Mouse (Mus musculus): ENCODE measurements at regions not wholly inside any gene's neighbourhood (a gene's known extent, or its start where the extent isn't known, plus 50 kb on each side); places are given as distances from the start of the nearest gene placed in this dataset.

GRCm38 (mm10) chr13:101127808-101128207 lies 294.6 kb upstream of the Slc30a5 start:
- Histone ChIP-seq H3K4me2 (ENCODE audit: low read depth, low read length) (no peak overlapping the region), H3K27ac (ENCODE audit: low read length) (no peak overlapping the region), H3K9ac (ENCODE audit: low read depth, low read length) (no peak overlapping the region), H3K36me3 (ENCODE audit: control insufficient read depth, insufficient read depth, low read length) (no peaks in the 10 kb centered on the region), H3K9me3 (ENCODE audit: control insufficient read depth, low read length) (no peaks in the 10 kb centered on the region), H3K4me1 (ENCODE audit: control insufficient read depth, insufficient read depth, low read length) (no peaks in the 10 kb centered on the region), H3K4me3 (ENCODE audit: low read length) (no peak overlapping the region), H3K27me3 (replicated peaks; ENCODE audit: control insufficient read depth, insufficient read depth, low read length) (no peaks in the 10 kb centered on the region)
- ATAC-seq, result no peak
- 83% methylated on average over 2 of the region's 2 CpGs for WGBS

DNA sequence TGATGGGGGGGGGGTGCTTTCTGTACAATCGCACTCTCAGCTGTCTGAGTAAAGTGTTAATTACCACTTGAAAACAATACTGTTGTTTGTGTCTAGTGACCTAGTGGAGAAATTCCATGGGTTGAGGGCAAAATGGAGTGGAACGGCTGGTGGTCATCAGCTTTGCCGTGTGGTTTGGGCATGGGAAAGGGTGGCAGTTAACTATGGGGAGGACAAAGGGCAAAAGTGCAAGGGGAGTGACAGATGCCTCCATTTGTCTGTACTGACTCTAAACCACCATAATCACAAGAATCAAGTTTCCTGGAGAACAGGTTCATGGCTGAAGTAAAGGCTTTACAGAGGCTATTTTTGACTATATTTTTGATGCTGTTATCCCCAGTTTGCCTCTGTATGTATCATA lies 294.0 kb upstream of the Slc30a5 start:
- no peak for ATAC-seq
- H3K4me2 ChIP-seq (ENCODE audit: low read depth, low read length), result no peak overlapping the region
- H3K9ac ChIP-seq (ENCODE audit: low read depth, low read length), result no peak overlapping the region
- no peak overlapping the region for H3K4me3 ChIP-seq (ENCODE audit: low read length)
- no peaks in the 10 kb centered on the region for H3K4me1 ChIP-seq (ENCODE audit: control insufficient read depth, insufficient read depth, low read length)
- H3K27me3 ChIP-seq (replicated peaks; ENCODE audit: control insufficient read depth, insufficient read depth, low read length), result no peaks in the 10 kb centered on the region
- no peaks in the 10 kb centered on the region for H3K36me3 ChIP-seq (ENCODE audit: control insufficient read depth, insufficient read depth, low read length)
- no peak overlapping the region for H3K27ac ChIP-seq (ENCODE audit: low read length)
- H3K9me3 ChIP-seq (ENCODE audit: control insufficient read depth, low read length), result no peaks in the 10 kb centered on the region
- WGBS, result 86% methylated on average over 3 of the region's 3 CpGs

- Histone ChIP-seq H3K4me3 (ENCODE audit: low read length) (no peak overlapping the region), H3K36me3 (ENCODE audit: control insufficient read depth, insufficient read depth, low read length) (no peaks in the 10 kb centered on the region), H3K4me1 (ENCODE audit: control insufficient read depth, insufficient read depth, low read length) (no peaks in the 10 kb centered on the region), H3K4me2 (ENCODE audit: low read depth, low read length) (no peak overlapping the region), H3K9me3 (ENCODE audit: control insufficient read depth, low read length) (no peaks in the 10 kb centered on the region), H3K9ac (ENCODE audit: low read depth, low read length) (no peak overlapping the region), H3K27ac (ENCODE audit: low read length) (no peak overlapping the region), H3K27me3 (replicated peaks; ENCODE audit: control insufficient read depth, insufficient read depth, low read length) (no peaks in the 10 kb centered on the region)
- ATAC-seq, result no peak
- 82% methylated on average over 2 of the region's 2 CpGs for WGBS
Measured at GRCm38 (mm10) chr13:101117311-101117710, 284.1 kb upstream of the Slc30a5 start.

- Histone ChIP-seq H3K36me3 (ENCODE audit: control insufficient read depth, insufficient read depth, low read length) (no peaks in the 10 kb centered on the region), H3K4me3 (ENCODE audit: low read length) (no peak overlapping the region), H3K27ac (ENCODE audit: low read length) (no peak overlapping the region), H3K9me3 (ENCODE audit: control insufficient read depth, low read length) (no peaks in the 10 kb centered on the region), H3K27me3 (replicated peaks; ENCODE audit: control insufficient read depth, insufficient read depth, low read length) (no peaks in the 10 kb centered on the region), H3K4me1 (ENCODE audit: control insufficient read depth, insufficient read depth, low read length) (no peaks in the 10 kb centered on the region), H3K4me2 (ENCODE audit: low read depth, low read length) (no peak overlapping the region), H3K9ac (ENCODE audit: low read depth, low read length) (no peak overlapping the region)
- 67% methylated on average over 5 of the region's 5 CpGs for WGBS
- ATAC-seq, result no peak
Measured at GRCm38 (mm10) chr13:101115296-101115695, 282.1 kb upstream of the Slc30a5 start.

GRCm38 (mm10) chr13:101112176-101112575 lies 278.9 kb upstream of the Slc30a5 start:
- H3K9me3 ChIP-seq (ENCODE audit: control insufficient read depth, low read length), result no peaks in the 10 kb centered on the region
- ATAC-seq, result peak; percentile 50
- 52% methylated on average over 4 of the region's 4 CpGs for WGBS
- H3K4me2 ChIP-seq (ENCODE audit: low read depth, low read length), result no peak overlapping the region
- H3K4me3 ChIP-seq (ENCODE audit: low read length), result no peak overlapping the region
- H3K9ac ChIP-seq (ENCODE audit: low read depth, low read length), result no peak overlapping the region
- H3K36me3 ChIP-seq (ENCODE audit: control insufficient read depth, insufficient read depth, low read length), result no peaks in the 10 kb centered on the region
- no peaks in the 10 kb centered on the region for H3K4me1 ChIP-seq (ENCODE audit: control insufficient read depth, insufficient read depth, low read length)
- H3K27me3 ChIP-seq (replicated peaks; ENCODE audit: control insufficient read depth, insufficient read depth, low read length), result no peaks in the 10 kb centered on the region
- no peak overlapping the region for H3K27ac ChIP-seq (ENCODE audit: low read length)

DNA sequence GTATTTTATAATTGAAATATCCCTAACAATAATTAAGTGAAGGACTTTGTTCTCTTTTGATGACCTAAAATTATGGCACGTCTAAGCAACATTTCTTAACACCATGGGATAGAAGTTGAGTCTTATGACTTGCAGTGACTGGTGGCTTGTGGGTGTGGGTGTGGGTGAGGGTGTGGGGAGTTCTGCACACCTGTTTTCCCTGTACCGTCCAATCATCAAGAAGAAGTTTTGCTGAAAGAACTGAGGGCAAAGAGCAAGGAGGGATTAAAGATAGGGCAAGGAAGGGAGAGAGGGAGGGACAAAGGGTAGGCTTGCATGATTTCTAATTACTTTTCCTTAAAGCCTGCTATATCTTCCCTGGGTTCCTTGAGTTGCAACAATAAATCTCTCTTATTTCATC lies 278.5 kb upstream of the Slc30a5 start:
- H3K27me3 ChIP-seq (replicated peaks; ENCODE audit: control insufficient read depth, insufficient read depth, low read length), result no peaks in the 10 kb centered on the region
- peak; percentile 99 for ATAC-seq
- WGBS, result 51% methylated on average over 2 of the region's 2 CpGs

DNA sequence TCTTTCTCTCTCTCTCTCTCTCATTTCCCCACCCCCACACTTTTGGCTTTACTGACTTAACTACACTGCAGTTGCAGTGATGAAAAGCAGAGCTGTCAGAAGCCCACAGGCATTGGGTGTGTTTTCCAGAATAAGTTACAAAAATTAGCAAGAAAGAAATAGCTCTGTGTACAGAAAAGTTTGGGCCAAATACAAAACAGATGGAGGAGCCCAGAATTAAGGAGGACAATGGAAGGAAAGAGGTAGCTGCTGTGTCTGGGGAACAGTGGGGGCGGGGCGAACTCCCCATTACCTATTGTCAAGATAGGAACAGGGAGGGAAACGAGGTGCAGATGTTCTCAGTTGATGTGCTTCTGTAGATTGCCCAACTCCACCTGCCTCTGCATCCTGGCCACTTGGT lies 267.4 kb upstream of the Slc30a5 start:
- Histone ChIP-seq H3K9ac (ENCODE audit: low read depth, low read length) (no peak overlapping the region), H3K4me1 (ENCODE audit: control insufficient read depth, insufficient read depth, low read length) (no peaks in the 10 kb centered on the region), H3K4me3 (ENCODE audit: low read length) (no peak overlapping the region), H3K27me3 (replicated peaks; ENCODE audit: control insufficient read depth, insufficient read depth, low read length) (no peaks in the 10 kb centered on the region), H3K9me3 (ENCODE audit: control insufficient read depth, low read length) (no peaks in the 10 kb centered on the region), H3K27ac (ENCODE audit: low read length) (no peak overlapping the region), H3K4me2 (ENCODE audit: low read depth, low read length) (no peak overlapping the region), H3K36me3 (ENCODE audit: control insufficient read depth, insufficient read depth, low read length) (no peaks in the 10 kb centered on the region)
- 54% methylated on average over 3 of the region's 3 CpGs for WGBS
- no peak for ATAC-seq

More for the DNA sequence above, 278.5 kb upstream of the Slc30a5 start:
- Histone ChIP-seq H3K9ac (ENCODE audit: low read depth, low read length) (no peak overlapping the region), H3K4me2 (ENCODE audit: low read depth, low read length) (no peak overlapping the region), H3K4me1 (ENCODE audit: control insufficient read depth, insufficient read depth, low read length) (no peaks in the 10 kb centered on the region), H3K27ac (ENCODE audit: low read length) (no peak overlapping the region), H3K9me3 (ENCODE audit: control insufficient read depth, low read length) (no peaks in the 10 kb centered on the region), H3K4me3 (ENCODE audit: low read length) (no peak overlapping the region), H3K36me3 (ENCODE audit: control insufficient read depth, insufficient read depth, low read length) (no peaks in the 10 kb centered on the region)

DNA sequence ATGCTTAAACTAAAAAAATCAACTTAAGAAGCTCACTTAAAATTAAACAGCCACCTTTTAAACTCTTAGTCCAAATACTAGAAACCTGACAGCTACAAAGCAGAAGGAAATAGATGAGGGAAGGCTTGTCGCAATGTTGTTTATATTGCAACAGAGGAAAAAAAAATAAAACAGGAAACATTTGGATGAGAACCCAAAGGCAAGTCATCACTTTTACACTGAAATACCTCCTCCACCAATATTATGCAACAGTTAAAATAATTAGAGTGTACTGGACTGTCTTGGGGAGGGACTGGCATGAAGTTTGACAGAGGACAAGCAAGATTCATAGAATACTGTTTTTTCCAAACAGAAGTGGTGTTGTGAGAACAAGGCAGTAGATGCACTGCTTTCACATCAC lies 263.6 kb upstream of the Slc30a5 start:
- no peak overlapping the region for H3K9ac ChIP-seq (ENCODE audit: low read depth, low read length)
- no peak overlapping the region for H3K4me2 ChIP-seq (ENCODE audit: low read depth, low read length)
- no peak overlapping the region for H3K27ac ChIP-seq (ENCODE audit: low read length)
- H3K36me3 ChIP-seq (ENCODE audit: control insufficient read depth, insufficient read depth, low read length), result no peaks in the 10 kb centered on the region
- no peaks in the 10 kb centered on the region for H3K27me3 ChIP-seq (replicated peaks; ENCODE audit: control insufficient read depth, insufficient read depth, low read length)
- no peak for ATAC-seq
- H3K4me3 ChIP-seq (ENCODE audit: low read length), result no peak overlapping the region
- no peaks in the 10 kb centered on the region for H3K9me3 ChIP-seq (ENCODE audit: control insufficient read depth, low read length)
- H3K4me1 ChIP-seq (ENCODE audit: control insufficient read depth, insufficient read depth, low read length), result 0 out of 2 replicates have a peak, but pooled peaks cover 3% of the 10 kb centered on the region
- WGBS, result 68% methylated on average over 1 of the region's 1 CpGs

DNA sequence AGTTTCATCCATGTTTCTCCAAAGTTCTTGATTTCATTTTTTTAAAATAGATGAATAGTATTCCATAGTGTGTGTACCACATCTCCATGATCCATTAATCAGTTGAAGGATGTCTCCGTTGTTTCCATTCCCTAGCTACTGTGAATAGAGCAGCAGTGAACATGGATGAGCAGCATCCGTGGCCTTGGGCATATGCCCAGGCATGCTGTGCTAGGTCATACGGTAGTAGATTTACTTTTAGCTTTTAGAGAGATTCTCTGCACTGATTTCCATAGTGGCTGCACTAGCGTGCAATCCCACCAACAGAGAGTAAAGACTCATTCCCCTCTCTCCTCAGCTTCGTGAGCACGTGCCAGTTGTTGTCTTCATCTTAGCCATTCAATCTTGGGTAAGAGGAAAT lies 263.0 kb upstream of the Slc30a5 start:
- Histone ChIP-seq H3K4me2 (ENCODE audit: low read depth, low read length) (no peak overlapping the region), H3K9ac (ENCODE audit: low read depth, low read length) (no peak overlapping the region), H3K27me3 (replicated peaks; ENCODE audit: control insufficient read depth, insufficient read depth, low read length) (no peaks in the 10 kb centered on the region), H3K4me1 (ENCODE audit: control insufficient read depth, insufficient read depth, low read length) (0 out of 2 replicates have a peak, but pooled peaks cover 3% of the 10 kb centered on the region), H3K9me3 (ENCODE audit: control insufficient read depth, low read length) (no peaks in the 10 kb centered on the region), H3K4me3 (ENCODE audit: low read length) (no peak overlapping the region), H3K27ac (ENCODE audit: low read length) (no peak overlapping the region), H3K36me3 (ENCODE audit: control insufficient read depth, insufficient read depth, low read length) (no peaks in the 10 kb centered on the region)
- no peak for ATAC-seq
- 84% methylated on average over 6 of the region's 6 CpGs for WGBS

DNA sequence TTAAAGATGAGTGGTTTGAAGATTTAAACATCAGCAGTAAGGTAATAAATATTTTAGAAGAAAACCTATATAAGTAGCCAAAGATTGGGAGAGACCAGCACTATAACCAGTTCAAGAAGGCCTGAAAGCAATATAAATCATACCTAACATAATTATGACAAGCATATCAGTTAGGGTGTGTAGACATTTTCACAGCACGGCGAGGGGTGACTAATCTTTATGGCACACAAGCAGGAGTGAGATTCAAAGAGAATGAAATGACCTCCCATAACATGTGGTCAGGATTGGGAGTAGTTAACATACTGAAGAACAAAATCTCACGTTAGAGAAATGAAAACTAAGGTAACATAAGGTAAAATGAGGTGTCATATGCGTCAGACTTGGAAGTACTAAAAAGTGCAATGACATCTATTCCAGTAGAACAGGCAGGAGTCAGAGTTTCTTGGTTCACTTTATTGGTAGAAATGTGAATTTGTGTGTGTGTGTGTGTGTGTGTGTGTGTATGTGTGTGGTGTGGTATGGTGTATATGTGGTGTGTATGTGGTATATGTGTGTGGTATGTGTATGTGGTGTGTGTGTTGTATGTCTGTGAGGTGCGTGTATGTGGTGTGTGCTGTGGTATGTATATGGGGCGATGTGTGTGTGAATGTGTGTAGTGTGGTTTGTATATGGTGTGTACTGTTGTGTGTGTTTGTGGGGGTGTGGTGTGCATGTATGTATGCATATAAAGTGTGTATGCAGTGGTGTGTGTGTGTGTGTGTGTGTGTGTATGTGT lies 262.0 kb upstream of the Slc30a5 start:
- Histone ChIP-seq H3K36me3 (ENCODE audit: control insufficient read depth, insufficient read depth, low read length) (no peaks in the 10 kb centered on the region), H3K9me3 (ENCODE audit: control insufficient read depth, low read length) (no peaks in the 10 kb centered on the region), H3K9ac (ENCODE audit: low read depth, low read length) (no peak overlapping the region), H3K4me2 (ENCODE audit: low read depth, low read length) (no peak overlapping the region), H3K27ac (ENCODE audit: low read length) (no peak overlapping the region), H3K4me1 (ENCODE audit: control insufficient read depth, insufficient read depth, low read length) (0 out of 2 replicates have a peak, but pooled peaks cover 3% of the 10 kb centered on the region), H3K27me3 (replicated peaks; ENCODE audit: control insufficient read depth, insufficient read depth, low read length) (no peaks in the 10 kb centered on the region), H3K4me3 (ENCODE audit: low read length) (no peak overlapping the region)
- peak; percentile 93 for ATAC-seq
- WGBS, result 73% methylated on average over 6 of the region's 6 CpGs

Measured in intestine, embryonic 16.5 days (tissue).